Mouse (Mus musculus): Measurements from ENCODE around the gene Fnbp1l.

The Fnbp1l gene

GRCm38 (mm10) chr3:122606105-122606801 lies 13.3 kb downstream of the Fnbp1l start:
- DNase-seq (ENCODE audit: extremely low spot score, low spot score), result no peak

GRCm38 (mm10) chr3:122603229-122603628 lies 16.3 kb downstream of the Fnbp1l start:
- DNase-seq (ENCODE audit: extremely low spot score, low spot score), result no peak

GRCm38 (mm10) chr3:122602370-122602769 lies 17.1 kb downstream of the Fnbp1l start:
- no peak for DNase-seq (ENCODE audit: extremely low spot score, low spot score)

- DNase-seq (ENCODE audit: extremely low spot score, low spot score), result no peak
These were observed 20.2 kb downstream of the Fnbp1l start for GRCm38 (mm10) chr3:122599291-122599690.

- no peak for DNase-seq (ENCODE audit: extremely low spot score, low spot score)
These were observed 28.7 kb downstream of the Fnbp1l start for GRCm38 (mm10) chr3:122590804-122591203.

GRCm38 (mm10) chr3:122590346-122590745 lies 29.2 kb downstream of the Fnbp1l start:
- no peak for DNase-seq (ENCODE audit: extremely low spot score, low spot score)

GRCm38 (mm10) chr3:122586918-122587641 lies 32.4 kb downstream of the Fnbp1l start:
- no peak for DNase-seq (ENCODE audit: extremely low spot score, low spot score)

- DNase-seq (ENCODE audit: extremely low spot score, low spot score), result no peak
These were observed 42.2 kb downstream of the Fnbp1l start for GRCm38 (mm10) chr3:122577360-122577759.

- DNase-seq (ENCODE audit: extremely low spot score, low spot score), result no peak
These were observed 44.6 kb downstream of the Fnbp1l start for GRCm38 (mm10) chr3:122574921-122575320.

- no peak for DNase-seq (ENCODE audit: extremely low spot score, low spot score)
These were observed 45.9 kb downstream of the Fnbp1l start for GRCm38 (mm10) chr3:122573426-122574286.

GRCm38 (mm10) chr3:122566549-122566948 lies 53.0 kb downstream of the Fnbp1l start:
- no peak for DNase-seq (ENCODE audit: extremely low spot score, low spot score)

GRCm38 (mm10) chr3:122566112-122566511 lies 53.4 kb downstream of the Fnbp1l start:
- no peak for DNase-seq (ENCODE audit: extremely low spot score, low spot score)

GRCm38 (mm10) chr3:122565285-122565684 lies 54.2 kb downstream of the Fnbp1l start:
- DNase-seq (ENCODE audit: extremely low spot score, low spot score), result no peak

- no peak for DNase-seq (ENCODE audit: extremely low spot score, low spot score)
These were observed 61.7 kb downstream of the Fnbp1l start for GRCm38 (mm10) chr3:122557766-122558165.

- no peak for DNase-seq (ENCODE audit: extremely low spot score, low spot score)
These were observed 68.3 kb downstream of the Fnbp1l start for GRCm38 (mm10) chr3:122551174-122551573.

- no peak for DNase-seq (ENCODE audit: extremely low spot score, low spot score)
These were observed 72.0 kb downstream of the Fnbp1l start for GRCm38 (mm10) chr3:122547469-122547868.

- no peak for DNase-seq (ENCODE audit: extremely low spot score, low spot score)
These were observed 74.2 kb downstream of the Fnbp1l start for GRCm38 (mm10) chr3:122545346-122545745.

GRCm38 (mm10) chr3:122540918-122541317 lies 78.6 kb downstream of the Fnbp1l start:
- no peak for DNase-seq (ENCODE audit: extremely low spot score, low spot score)

GRCm38 (mm10) chr3:122539961-122540690 lies 79.4 kb downstream of the Fnbp1l start:
- no peak for DNase-seq (ENCODE audit: extremely low spot score, low spot score)

- DNase-seq (ENCODE audit: extremely low spot score, low spot score), result no peak
These were observed 80.7 kb downstream of the Fnbp1l start for GRCm38 (mm10) chr3:122538851-122539250.

Data from neural tube, embryonic 10.5 days (tissue).